Mouse (Mus musculus): ENCODE data around the gene Tmed10. TPM values are rescaled to one million over a fixed set of nuclear protein-coding genes. Genes with fewer than 3 reads are reported as not detected.
A peak's percentile ranks its signal among the peaks of the same experiment; 100 is the strongest.

Gene Tmed10
- total RNA-seq, 2 experiments from 2014 or later, result 112 to 123 TPM

- no peak for DNase-seq
- intact Hi-C loops (cut with DNase I), result no loop called here
Measured at GRCm38 (mm10) chr12:85391148-85391547, 16.5 kb upstream of the Tmed10 start.

DNA sequence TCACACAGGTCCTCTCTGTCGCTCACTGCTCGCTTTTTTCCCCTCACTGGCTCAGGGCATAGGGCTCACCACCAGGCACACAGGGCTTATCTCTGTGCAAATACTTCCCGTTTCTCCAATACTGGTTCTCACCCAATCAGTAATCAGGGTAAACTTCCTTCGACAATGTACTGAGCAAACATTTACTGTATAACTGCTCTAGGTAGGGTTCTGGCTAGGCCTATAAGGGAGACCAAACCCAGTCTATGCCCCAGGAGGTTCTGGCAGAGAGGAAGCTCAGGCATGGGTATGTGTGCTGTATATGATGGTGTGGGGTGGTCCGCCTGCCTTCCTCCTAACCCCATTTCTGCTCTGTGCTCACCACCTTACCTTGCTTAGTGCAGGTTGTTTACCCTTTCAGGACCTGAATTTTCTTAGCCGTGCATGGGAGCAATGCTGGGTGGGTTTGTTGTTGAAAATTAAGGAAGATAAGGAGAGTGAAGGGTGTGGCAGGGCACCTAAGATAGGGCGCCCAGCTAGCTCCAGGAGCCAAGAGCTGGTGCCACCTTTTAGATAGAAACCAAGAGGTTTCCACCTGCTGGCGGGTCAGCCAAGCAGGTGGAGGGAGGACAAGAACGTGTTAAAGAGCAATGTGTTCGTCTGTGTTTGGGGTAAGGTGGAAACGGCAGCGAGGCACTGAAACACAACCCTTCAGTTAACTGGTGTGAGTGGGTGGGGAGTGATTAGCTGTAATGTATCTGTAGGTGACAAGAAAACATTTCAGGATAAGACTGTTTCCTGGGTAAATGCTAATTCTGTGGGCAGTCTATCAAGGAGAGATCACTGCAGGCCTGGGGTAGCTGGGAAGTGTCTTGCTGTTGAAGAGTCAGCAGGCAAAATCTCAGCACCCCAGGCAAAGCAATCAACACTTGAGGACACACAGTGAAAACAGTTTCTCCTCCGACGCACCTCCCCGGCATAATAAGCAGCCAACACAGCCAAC, 14.8 kb upstream of the Tmed10 start:
- no peak for TF ChIP-seq CTCF (IDR thresholded peaks at IDR 0.05)
- no peak for DNase-seq
- intact Hi-C loops (cut with DNase I), result no loop called here
- Histone ChIP-seq H3K27ac (no peak overlapping the region), H3K4me3 (no peak overlapping the region)

More at GRCm38 (mm10) chr12:85391148-85391547, 16.5 kb upstream of the Tmed10 start:
- no peak for TF ChIP-seq CTCF (IDR thresholded peaks at IDR 0.05)
- Histone ChIP-seq H3K27ac (no peak overlapping the region), H3K4me3 (no peak overlapping the region)

DNA sequence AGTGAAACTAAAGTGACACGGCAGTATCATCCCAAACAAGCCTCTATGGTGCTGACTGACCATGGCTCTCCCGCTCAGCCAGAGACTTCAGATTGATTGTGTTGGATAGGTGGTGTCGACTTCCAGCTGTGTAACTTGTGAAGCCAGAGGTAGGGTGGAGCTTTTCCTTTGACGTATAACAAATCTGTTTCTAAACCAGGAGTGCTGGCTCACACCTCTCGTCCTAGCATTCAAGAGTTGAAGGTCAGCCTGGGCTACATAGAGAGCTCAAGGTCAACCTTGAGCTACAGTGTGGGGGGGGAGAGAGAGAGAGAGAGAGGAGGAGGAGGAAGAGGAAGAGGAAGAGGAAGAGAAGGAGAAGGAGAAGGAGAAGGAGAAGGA, 11.3 kb upstream of the Tmed10 start:
- H3K27ac ChIP-seq, result peak overlapping the region; percentile 1; the same call in 1 of the 2 replicates
- intact Hi-C loops (cut with DNase I), result no loop called here
- H3K4me3 ChIP-seq, result no peak overlapping the region
- no peak for DNase-seq
- no peak for TF ChIP-seq CTCF (IDR thresholded peaks at IDR 0.05)

DNA sequence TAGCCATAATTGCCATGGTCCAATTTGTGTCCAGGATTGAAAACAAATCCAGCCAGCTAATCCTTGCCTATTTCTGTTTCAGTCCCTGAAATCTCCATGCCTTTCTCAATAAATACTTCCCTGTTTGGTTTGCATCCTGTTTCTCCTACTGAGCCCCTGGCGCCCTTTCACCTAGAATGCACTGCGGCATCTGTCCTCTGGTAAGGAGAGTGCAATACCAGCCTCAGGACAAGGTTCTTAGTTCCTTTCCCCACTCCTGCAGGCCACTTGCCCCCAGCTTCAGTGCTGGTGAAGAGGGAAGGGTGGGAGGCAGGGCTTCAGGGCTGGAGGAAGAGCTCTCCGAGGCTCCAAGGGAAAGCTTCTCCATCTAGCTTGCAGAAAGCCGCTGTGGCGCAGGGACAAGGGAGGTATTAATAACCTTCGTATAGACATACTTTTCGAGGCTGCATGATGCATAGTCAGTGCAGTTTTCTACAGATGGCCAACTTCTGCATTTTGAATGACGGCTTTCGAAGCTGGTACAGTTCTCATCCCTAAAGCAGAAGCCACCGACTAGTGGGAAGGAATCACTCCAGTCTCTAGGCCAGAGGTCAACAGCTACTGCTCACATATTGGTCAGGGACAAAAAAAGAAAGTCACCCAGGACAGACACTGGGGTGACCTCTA, 10.8 kb upstream of the Tmed10 start:
- intact Hi-C loops (cut with DNase I), result no loop called here
- DNase-seq, result no peak
- H3K27ac ChIP-seq, result peak overlapping the region; percentile 66; the same call in 1 of the 2 replicates
- TF ChIP-seq CTCF (IDR thresholded peaks at IDR 0.05), result no peak
- H3K4me3 ChIP-seq, result no peak overlapping the region

DNA sequence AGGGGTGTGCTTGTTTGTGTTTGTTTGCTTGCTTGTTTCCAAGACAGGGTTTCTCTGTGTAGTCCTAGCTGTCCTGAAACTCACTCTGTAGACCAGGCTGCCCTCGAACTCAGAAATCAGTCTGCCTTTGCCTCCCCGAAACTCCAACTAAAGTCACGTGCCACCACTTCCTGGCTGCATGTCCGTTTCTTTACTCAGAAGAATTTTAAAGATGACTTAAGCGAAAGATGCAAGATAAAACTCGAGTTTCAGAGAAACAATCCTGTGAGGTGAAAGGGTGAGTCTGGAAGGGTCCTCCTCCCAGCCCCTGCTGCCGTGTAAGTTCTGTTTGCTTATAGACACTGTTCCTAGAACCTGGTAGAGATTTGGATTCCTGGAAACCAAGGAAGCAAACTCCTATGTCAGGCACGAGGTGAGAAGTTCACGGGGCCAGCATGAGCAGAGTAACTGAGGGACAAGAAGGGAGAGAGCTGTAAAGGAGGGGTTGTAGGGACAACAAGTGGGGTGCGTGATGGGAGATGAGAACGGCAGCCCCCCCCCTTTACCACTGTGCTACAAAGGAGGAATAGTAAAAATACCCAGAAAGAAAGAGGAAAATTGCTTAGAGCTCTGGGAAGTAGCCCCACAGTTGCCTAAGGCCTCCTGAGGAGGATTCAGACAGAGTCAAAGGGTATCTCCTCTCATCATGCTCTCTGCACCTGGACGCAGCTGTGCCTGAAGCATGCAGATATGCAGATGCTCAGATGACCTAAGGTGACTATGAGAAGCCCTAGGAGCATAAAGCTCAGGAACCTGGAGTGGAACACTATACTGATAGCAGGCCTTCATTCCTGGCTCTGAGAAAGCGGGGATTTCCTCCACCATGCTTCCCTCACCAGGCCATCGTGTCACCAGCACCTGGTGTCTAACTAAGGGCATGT, 8.4 kb upstream of the Tmed10 start:
- TF ChIP-seq CTCF (IDR thresholded peaks at IDR 0.05), result no peak
- intact Hi-C loops (cut with DNase I), result loop anchor here (5.0 kb wide), 1 partner anchor 39 kb away; no protein-coding TSS in a partner anchor
- Histone ChIP-seq H3K4me3 (no peak overlapping the region), H3K27ac (no peak overlapping the region)
- no peak for DNase-seq

- intact Hi-C loops (cut with DNase I), result loop anchor here (5.0 kb wide), 1 partner anchor 41 kb away; no protein-coding TSS in a partner anchor
- no peak for TF ChIP-seq CTCF (IDR thresholded peaks at IDR 0.05)
- no peak for DNase-seq
- Histone ChIP-seq H3K4me3 (no peak overlapping the region), H3K27ac (no peak overlapping the region)
Measured at GRCm38 (mm10) chr12:85381570-85381969, 6.9 kb upstream of the Tmed10 start.

- no peak overlapping the region for H3K4me3 ChIP-seq
- no peak for DNase-seq
- peak overlapping the region; percentile 24; the same call in 1 of the 2 replicates for H3K27ac ChIP-seq
- intact Hi-C loops (cut with DNase I), result loop anchor here (5.0 kb wide), 1 partner anchor 41 kb away; no protein-coding TSS in a partner anchor
- peak; percentile 25; the same call in 1 of the 2 replicates for TF ChIP-seq CTCF (IDR thresholded peaks at IDR 0.05)
Measured at GRCm38 (mm10) chr12:85380942-85381341, 6.3 kb upstream of the Tmed10 start.

DNA sequence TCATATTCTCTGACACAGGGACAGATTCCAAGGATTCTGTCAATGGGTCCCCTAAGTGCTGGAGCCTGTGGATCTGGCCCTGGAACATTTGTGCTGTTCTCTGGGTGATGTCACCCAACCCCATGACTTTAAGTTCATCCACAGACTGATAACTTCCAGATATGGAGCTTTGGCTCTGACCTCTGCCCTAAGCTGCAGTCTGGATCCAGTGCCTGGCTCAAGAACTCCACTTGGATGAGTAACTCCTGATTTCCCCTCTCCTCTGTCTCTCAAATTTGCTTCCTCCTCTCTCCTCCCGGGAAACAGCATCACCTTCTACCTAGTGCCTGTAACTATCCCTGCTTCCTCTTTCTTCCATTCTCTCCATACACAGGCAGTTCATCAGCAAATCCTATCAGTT, 5.7 kb upstream of the Tmed10 start:
- intact Hi-C loops (cut with DNase I), result loop anchor here (5.0 kb wide), 1 partner anchor 42 kb away; no protein-coding TSS in a partner anchor
- DNase-seq, result no peak
- H3K4me3 ChIP-seq, result no peak overlapping the region
- peak overlapping the region; percentile 43 for H3K27ac ChIP-seq
- TF ChIP-seq CTCF (IDR thresholded peaks at IDR 0.05), result no peak

DNA sequence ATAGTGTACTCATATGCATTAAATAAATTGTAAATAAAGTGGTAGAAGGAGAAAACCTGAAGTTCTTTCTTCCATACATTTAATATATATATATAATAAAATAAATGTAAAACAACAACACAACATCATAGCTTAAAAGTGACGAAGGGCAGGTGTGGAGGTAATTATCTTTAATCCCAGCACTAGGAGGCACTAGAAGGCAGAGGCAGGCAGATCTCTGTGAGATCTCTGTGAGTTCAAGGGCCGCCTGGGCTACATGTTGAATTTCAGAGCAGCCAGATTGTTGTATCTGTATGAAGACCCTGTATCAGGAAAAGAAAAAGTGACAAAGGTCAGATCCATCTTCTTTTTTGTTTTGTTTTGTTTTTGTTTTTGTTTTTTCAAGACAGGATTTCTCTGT, 3.6 kb upstream of the Tmed10 start:
- intact Hi-C loops (cut with DNase I), result loop anchor here (5.0 kb wide), 1 partner anchor 54 kb away; no protein-coding TSS in a partner anchor
- peak; percentile 20; the same call in 1 of the 2 replicates for TF ChIP-seq CTCF (IDR thresholded peaks at IDR 0.05)
- H3K4me3 ChIP-seq, result no peak overlapping the region
- no peak for DNase-seq
- no peak overlapping the region for H3K27ac ChIP-seq

DNA sequence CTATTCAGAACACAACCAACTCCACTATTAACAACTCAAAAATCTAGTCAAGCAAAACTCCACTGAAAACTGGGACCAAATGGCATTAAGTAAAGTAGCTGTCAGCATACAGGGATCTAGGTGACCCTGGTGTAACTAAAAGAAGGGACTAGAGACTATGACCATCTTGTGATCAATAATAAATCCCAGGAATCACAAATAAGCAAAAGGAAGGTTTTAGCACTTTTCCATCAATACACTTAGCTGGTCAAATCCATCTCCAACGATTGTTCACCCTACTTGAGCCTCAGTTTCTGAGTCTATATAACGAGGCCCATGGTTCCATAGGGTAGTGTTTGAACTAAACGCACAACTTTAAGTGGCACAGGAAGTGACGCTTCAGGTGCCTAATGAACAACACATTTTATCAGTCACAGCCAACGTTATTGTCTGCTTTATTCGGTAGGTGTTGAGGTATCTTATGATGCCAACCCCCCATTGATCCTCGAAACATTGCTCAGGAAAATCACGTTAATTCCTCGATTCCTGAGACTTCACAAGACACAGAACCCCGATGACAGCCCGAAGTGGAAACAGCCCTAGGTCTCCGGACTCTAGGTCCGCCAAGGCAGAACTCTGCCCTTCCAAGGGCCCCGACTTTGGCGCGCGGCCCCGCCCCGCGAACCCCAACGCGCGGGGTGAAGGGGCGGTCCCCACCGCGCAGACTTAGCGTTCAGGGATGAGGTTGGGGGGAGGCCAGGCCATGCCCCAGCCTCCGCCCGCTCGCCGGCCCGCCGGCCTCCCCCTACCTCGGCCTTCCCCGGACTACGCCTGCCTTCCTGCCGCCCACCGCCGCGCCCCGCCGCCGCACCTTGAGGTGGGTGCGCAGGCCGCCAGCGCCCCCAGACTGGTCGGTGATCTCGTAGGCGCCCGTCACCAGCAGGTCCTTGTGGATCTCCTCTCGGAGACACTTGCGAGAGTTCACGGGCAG, 771 bp downstream of the Tmed10 start:
- Histone ChIP-seq H3K4me3 (peak overlapping the region; percentile 83), H3K27ac (peak overlapping the region; percentile 98)
- intact Hi-C loops (cut with DNase I), result loop anchor here (5.0 kb wide), 1 partner anchor 103 kb away; no protein-coding TSS in a partner anchor
- no peak for TF ChIP-seq CTCF (IDR thresholded peaks at IDR 0.05)
- peak; percentile 88 for DNase-seq

Measured in gastrocnemius, adult 2 months (tissue).